Mouse (Mus musculus): ENCODE measurements around the gene Eri3.

The Eri3 gene

DNA sequence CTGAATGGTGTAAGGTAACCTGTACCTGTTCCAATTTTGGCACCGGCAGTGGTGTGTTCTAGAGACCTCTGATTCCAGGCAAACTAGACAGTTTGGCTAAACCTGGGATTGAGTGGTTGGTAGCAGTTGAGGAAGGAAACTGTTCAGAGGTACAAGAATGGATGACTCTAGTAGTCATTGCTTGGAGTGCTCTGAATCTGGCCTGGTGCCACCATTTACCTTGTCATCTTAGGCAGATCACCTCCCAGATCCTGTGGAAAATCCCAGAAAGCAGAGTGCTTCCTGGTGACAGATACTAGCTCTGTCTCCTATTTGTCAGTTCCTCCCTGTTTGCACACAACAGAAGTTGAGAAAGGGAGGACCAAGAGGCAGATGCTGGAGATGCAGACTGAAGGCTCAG is 27.4 kb downstream of the Eri3 start:
- DNase-seq (ENCODE audit: low spot score) = no peak

DNA sequence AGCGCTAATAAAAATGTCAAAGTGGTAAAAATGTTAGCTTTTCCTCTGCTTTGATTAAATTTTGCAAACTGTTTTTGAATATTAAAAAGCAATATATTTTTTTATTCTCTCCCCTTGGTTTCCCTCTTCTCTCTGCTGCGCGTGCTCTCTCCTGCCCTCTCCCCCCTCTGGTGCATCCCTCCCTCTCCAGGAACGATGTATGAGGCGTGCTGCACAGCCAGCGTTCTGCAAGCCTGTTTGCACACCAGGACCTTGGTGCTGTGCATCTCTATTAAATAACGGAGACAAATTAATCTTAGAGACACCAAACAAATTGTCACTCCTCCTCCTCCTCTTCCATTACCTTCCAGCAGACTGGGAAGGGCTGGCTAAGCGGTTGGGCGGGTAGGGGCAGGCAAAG is 31.5 kb downstream of the Eri3 start:
- no peak for DNase-seq (ENCODE audit: low spot score)

DNA sequence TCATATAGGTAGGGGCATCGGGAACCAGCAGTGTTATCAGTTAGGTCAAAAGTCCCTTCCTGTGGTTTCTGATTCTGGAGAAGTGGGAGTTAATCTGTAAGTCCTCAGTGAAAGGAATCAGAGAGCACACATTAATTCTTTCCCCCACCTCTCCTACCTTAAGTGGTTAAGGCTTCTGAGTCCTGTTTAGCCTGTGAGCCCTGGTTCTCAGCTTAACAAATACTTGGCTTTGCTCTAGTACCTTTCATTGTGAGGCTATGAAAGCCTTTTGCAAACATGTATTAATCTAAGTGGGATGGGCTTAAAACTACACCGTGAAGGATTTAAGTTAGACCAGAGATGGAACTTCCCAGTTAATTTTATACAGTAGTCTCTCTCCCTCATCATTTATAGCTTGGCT is 35.8 kb downstream of the Eri3 start:
- DNase-seq (ENCODE audit: low spot score) = no peak

DNA sequence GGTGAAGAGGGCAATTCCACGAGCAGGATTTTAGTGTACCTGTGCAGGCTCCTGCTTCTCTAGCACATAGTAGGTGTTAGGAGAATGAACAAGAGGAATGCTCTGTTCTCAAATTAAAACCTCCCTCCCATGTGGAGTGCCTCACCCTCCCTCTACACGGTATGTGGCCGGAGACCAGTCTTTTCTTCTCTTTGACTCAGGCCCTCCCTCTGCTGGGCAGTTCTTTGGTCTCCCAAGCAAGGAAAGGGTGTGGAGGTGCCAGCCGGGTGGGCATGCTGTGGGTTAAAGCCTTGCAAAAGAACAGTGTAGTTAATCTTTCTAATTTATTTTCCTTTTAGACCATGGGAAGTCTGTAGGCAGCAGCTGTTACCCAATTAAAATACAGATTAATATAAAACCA is 37.3 kb downstream of the Eri3 start:
- DNase-seq (ENCODE audit: low spot score) = no peak

DNA sequence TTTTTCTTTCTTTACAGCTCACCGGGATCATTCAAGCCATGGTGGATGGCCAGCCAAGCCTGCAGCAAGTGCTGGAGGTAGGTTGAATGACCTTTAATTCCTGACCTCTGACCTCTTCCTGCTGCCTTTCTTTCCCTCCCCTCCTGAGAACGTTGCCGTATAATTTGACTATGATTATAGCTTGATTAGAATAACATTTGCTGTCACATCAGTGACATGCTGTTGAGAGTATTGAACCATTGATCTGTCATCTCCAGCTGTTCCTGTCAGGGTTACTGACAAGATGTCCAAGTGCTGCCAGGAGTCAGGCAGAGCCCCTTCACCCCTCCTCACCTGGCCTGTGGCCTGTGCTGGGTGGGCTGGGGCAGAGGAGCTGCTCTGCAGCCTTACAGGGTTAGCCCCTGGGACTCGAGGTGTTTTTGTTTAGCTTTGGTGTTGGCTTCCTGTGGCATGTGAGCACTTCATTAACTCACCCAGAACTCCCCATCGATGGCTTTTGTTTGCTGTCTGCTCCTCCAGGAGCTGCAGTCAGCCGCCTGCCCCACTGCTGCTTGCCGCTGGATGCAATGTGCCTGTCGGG is 39.0 kb downstream of the Eri3 start:
- no peak for DNase-seq (ENCODE audit: low spot score)

DNA sequence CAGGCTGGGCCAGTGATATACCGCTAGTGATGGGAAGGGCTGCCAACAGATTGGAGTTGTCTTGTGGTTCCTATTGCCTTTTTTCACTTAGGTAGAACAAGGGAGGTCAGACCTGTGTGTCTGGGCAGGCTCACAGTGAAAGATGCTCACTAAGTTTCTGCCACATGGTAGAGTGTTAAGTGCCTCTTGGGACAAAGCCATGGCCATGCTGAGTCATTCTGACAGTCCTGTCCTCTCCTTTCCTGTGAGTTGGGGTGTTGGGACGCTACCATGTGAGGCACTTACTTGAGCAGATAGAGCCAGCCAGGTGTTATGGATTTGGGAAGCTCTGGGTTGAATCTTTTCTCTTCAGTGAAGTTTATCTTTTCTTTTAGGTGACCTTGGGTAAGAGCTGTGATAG is 40.6 kb downstream of the Eri3 start:
- no peak for DNase-seq (ENCODE audit: low spot score)

DNA sequence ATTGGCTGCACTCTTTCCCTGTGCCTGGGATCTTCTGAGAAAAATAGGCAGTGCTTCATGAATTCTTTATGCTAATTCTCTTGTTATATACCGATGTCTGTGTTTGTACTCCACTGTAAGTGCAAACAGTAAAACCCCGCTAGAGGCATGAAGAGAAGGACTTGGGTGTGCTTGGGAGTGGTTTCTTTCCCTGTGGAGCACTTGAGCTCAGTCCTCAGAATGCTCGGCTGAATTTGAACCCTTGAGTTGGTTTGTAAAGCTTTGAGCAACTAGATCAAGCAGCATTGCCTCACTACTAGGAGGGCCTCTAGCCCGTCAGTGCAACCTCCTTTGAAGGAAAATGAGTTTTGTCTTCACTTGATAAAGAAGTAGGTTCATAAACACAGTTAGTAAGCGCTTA is 42.0 kb downstream of the Eri3 start:
- no peak for DNase-seq (ENCODE audit: low spot score)

DNA sequence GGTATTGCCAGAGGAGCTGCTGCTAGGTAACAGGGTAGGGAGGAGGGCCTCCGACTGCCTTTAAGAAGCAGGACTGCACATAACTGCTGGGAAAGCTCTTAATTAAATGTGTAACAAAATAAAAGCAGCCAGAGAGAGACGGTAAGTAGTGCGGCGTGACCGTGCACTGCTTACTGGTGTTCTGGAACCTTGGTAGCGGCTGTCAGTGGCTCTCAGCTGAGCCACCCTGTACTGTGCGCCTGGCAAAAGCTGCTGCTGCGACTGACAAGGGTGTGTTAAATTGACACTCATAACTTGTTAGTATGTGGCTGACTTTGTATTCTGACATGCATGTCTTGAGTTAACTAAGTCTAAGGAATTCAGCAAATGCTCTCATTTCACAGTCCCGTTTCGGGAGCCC is 45.1 kb downstream of the Eri3 start:
- DNase-seq (ENCODE audit: low spot score) = no peak

DNA sequence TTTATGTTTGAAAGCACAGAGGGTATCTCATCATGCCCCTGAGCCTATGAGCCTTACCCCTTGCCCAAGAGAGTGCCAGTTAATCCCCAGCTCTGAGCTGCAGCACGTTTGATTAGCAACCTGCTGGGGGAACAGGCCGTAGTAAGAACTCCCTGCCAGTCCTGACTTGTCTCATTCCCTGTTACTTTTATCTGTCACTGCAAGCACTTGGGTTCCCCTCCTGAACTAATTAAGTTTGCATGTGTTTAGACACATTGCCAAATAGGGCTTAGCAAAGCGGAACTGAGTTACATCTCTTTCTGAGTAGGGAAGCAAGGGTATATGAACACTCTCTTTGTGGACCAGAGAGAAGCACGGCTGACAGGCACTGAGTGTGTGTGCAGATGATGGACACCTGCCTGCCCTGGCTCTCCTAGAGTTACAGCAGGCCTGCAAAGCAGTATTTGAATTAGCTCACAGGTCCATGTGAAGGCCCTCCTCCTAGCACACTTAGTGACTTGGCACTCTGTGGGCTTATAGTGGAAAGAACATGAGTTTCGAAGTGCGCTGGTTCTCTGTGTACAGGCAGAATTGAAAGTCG is 49.9 kb downstream of the Eri3 start:
- no peak for DNase-seq (ENCODE audit: low spot score)

DNA sequence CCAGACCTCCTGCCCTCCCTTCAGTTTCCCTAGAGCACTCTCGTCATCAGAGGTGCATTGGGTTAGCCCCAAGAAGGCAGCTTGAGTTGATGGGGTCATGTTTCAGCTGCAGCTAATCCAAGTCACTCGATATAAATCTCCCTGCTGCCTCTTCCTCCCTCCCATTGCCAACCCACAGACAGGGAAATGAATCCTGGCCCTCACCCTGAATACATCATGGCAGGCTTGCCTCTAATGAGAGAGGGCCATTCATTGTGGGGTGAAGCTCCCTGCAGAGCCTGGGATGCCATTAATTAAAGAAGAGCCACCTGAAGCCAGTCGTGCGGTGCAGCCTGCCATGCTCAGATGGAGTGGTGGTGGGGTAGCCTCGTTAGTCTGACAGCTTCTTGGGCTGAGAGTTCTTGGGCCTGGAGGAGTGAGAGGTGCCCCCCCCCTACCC is 51.2 kb downstream of the Eri3 start:
- no peak for DNase-seq (ENCODE audit: low spot score)

DNA sequence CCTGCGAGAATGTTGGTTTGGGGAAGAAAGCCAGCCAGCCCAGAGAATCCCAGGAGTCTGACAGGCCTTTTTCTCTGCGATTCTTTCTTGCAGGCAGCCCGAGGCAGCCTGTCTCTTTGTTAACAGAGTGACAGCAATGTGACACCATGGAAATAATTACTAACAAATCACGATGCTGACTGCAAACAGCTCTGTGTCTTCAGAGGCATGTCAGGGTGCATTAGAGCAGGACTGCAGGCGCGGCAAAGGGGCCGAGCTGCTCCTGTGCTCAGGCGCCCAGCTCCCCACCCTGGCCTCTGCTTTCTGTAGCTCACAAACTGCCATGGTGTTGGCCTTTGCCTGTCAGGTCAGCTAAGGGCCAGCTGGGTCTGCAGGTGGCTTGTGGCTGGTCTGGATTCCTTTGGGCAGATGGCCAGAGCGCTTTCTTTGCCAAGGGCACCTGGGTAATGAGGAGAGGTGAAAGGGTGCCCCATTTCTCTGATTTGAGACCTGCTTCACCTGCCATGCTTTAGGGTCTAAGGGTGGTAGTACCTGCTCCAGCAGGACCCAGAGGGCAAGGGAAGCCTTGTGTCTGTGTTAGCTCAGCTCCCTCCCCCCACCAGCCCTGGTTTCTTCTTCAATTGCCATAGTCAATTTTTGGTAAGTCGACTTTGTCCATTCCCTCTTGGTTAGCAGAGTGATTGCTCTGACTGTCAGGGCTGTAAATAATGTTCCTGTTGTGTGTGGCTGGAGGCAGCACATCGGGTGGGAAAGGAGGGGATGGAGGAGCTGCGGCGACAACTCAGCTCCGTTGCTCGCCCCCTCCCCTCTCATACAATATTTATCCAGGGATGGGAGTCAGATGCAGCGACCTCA is 55.2 kb downstream of the Eri3 start:
- no peak for DNase-seq (ENCODE audit: low spot score)

DNA sequence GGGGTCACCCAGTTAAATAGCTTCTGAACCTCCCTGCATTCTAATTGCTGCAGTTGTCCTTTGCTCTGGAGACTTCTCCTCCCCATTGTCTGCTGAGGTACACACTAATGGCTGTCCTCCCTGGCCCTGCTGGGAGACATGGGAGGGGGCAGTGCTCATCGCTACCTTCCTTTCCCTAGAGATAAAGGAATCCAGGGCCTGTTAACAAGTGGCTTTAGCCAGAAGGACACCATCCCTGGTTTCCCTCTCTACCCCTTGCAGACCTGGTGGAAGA is 55.7 kb downstream of the Eri3 start:
- no peak for DNase-seq (ENCODE audit: low spot score)

DNA sequence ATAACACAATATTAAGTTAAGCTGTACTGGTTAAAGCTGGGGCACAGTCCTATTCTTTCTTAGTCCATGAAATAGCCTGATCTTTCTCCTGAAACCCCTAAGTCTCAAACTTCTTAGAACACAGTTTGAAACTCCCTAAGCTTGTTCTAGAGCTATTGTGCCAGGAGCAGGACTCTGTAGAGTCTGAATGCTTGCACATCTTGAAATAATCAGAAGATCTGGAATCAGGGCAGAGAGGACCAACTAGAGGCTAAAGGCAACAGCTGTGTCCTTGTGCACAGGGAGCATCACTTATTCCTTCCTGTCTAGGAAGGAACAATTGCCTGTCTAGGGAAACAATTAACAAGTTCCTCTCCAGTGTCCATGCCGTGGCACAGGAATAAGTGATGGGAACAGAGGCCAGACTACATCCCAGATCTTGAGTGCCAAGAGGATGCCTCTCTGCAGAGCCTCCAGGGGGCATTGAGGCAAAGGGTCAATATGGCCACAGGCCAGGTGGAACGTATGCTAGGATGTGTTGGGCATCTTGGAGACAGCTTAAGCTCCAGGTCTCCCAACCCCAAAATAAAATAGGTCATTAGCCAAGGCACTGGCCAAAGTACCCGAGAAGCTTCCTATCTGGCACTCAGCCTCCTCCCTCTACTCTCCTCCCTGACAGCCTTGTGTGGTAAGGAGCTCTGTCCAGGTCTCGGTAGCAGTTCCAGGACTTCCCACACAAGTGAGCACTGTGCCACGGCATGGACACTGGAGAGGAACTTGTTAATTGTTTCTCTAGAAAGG is 56.9 kb downstream of the Eri3 start:
- DNase-seq (ENCODE audit: low spot score) = no peak

DNA sequence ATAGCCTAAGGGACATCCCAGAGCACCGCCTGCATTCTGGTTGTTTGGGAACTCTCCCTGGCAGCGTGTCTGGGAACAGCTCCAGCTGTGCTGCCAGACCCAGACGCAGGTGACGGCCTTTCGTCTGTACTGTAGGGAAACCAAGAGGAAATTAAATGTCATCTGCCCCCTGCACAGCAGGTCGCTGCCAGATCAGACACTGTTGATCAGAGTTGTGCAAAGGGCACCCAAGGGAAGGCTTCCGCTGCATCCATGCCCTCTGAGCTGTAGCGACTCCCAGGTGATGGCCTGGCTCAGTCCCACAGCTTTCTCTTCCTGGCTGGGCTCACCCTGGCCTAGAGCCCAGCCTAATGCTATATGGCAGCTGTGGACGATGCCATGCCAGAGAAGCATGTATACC is 58.1 kb downstream of the Eri3 start:
- DNase-seq (ENCODE audit: low spot score) = no peak

DNA sequence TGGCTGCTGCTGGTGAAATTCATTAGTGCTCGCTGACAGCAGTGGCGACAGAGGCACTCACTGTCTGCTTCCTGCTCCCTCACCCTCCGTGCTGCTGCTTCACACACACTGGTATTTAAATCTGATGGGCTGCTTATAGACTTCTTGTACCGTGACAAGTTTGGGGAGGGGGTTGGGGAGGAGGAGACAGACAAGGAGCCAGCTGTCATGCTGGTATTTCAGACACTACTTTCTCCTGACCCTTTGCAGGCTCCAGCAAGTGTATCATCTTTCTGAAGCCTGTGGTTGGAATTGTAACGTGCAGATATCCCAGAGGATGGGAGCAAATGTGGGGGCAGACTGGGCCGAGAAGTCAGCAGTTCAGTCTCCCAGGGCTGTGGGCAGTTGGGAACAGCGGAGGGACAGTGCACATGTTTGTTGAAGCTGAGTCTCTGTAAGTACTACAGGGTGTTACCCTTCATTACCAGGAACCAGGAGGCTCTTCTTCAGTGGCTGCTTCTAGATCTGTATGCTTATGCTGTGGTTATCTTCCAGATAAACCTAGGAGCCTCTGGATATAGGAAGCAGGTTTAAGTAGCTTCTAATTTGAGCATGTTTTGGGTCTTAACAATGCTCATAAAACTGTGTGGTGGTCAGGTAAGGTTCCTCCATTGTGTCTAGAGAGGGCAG is 59.3 kb downstream of the Eri3 start:
- DNase-seq (ENCODE audit: low spot score) = no peak

DNA sequence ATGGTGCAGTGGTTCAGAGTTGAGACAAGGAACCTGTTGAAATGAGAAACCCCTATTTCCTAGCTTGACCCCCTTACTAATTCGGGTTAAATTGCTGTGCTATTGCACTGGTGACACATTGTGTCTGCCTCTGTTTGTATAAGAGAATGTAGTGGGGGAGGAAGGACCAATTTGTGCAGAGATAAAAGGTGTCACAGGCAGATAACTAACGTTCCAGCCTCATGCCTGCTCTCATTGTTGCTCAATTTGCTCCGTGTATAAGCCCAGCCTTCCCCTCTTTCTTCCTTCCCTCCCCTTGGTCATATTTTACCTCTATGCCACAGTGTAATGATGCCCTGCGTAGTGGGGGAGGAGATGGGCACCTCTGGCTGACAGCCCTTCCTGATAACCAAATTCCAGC is 61.2 kb downstream of the Eri3 start:
- DNase-seq (ENCODE audit: low spot score) = no peak

DNA sequence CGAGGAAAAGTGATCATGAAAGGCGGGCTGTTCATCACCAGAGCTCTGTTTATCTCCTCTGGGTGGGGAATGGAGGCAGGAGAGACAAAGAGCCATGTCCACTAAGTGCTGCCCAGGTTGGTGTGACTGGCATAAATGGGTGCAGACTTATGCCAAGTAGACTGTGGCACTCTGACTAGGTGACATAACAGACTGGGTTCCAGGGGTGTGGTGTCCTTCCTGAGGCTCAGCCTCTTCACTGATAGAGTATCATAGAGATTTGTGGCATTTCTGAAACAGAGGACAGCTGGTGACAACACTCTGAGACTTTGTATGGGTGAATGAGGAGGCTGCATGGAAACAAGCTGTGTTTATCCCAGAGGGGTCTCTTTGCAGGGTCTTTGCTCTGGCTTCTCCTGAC is 61.6 kb downstream of the Eri3 start:
- no peak for DNase-seq (ENCODE audit: low spot score)

DNA sequence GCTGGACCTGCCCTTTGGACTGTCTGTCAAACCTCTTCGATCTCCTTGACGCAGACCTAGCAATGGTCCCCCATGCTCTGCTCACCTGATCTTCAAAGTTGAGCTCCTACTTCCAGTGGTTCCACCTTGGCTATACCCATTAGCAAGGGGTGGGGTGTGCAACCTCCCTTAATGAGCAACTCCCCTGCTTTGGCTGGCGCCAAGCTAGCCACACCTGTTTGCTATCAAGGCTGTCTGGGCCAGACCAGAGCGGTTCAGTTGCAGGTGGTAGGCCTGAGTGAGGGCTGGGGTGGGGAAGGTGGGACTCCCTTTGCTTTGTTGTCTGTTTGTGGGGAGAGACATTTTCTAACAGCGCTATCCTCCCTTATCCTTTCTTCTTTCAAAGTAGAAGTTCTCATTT is 62.5 kb downstream of the Eri3 start:
- no peak for DNase-seq (ENCODE audit: low spot score)

DNA sequence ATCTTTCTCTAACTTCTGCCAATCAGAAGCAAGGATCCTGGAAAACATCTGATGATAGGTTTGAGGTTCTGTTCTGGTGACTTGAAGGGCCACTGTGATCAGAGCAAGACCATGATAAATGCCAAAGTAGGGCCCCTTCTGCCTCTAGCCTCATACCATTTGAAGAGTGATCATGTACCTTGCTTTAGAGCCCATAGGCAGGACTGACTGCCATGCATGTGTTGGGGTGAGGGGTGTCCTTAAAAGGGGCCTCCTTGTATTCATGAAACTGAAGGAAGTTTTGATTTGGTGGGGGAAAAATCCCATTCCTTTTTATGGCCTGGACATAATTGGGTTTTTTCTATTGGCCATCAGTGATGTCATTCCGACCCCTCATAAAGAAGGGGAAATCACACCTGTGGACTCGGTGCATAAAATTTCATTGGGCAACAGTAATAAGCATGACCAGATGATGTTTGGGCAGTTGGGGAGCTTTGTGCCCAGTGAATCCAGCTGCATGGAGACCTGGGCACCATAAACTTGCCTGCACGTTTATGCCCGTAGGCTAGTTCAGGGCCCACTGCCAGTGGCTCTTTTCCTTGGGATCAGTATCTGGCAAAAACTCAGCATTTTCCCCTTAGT is 63.1 kb downstream of the Eri3 start:
- no peak for DNase-seq (ENCODE audit: low spot score)

DNA sequence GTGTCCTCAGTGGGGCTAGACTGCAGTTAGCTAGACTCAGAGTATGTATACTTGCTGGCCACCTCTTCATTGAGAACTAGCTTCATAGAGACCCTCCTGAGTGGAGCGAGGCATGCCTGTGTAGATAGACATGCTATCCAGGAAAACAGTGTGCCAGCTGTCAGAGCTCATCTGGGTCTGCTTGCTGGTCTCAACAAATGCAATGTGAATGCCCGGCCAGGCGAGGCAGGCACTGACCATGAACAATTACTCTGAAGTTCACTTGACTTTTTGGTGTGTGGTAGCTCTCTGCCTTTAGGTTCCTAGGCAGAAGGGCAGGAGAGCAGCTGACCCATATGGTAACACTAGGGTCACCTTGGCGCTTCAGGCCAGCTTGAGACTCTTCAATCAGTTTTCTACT is 66.4 kb downstream of the Eri3 start:
- no peak for DNase-seq (ENCODE audit: low spot score)

DNA sequence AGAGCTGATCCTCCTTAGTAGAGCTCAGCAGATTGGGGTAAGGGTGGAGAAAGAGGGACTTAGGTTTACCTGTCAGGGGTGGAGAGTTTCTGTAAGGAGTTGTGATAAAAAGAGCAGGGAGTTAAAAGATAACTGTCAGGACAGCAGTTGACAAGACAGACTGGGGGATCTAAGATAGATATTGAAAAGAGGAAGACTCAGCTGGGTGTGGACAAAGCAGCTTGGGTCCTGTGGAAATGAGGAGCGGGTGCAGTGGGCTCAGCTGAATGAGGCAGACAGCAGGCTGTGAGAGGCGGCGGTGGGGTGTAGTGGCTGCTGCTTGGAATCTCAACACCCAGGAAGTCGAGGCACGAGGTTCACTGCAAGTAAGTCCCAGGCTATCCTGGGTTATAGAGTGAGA is 72.1 kb downstream of the Eri3 start:
- no peak for DNase-seq (ENCODE audit: low spot score)

DNA sequence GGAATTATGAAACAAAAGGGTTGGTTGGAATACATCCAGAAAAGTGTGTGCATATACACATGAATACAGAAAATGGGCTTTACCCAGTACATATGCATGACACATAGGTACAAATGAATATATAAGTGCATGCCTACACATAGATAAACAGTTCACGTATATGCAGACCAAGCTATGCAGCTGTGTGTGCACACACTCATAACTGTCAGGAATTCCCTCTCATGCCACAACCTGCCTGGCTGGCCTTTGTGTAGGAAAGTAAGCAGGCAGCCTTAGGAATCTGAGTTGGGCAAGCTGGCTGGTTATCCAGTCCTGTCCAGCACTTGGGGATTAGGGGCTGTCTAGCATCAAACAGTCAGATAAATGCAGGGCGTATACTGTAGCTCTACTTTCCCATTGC is 72.9 kb downstream of the Eri3 start:
- no peak for DNase-seq (ENCODE audit: low spot score)
